Mouse (Mus musculus): Measurements from ENCODE around the gene Inpp5b. TPM values are rescaled to one million over a fixed set of nuclear protein-coding genes. Genes with fewer than 3 reads are reported as not detected.

Inpp5b gene
- total RNA-seq, 1 experiment from 2014 or later = 24.8 TPM

DNA sequence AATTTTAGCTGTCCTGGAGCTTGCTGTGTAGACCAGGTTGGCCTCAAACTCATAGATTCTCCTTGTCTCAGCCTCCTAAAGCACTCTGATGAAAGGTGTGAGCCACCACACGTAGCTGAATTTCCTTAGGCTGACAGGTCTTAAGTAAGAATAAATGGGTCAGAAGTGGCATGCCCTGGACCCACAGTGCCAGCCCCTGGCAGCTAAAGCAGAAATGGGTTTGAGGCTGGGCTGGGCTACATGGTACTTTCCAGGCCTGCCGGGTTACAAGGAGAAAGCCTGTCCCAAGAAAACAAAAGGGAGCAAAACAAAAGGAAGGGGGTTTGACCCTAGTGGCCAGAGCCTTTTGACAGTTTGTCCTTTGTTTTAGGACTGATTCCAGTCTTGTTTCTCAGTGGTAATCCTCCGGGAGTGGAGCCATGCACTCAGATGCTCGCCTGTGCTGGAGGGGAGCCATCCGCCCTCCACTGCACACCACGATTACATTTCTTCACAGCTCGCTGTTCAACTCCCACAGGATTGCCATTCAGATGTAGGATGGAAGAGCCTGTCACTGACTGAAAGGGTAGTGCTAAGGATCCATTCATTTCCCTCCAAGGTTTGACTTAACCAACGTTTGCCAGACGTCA, 69.8 kb downstream of the Inpp5b start:
- no peak for DNase-seq

GRCm38 (mm10) chr4:124815901-124816300, 74.3 kb downstream of the Inpp5b start:
- peak; percentile 26 for DNase-seq

DNA sequence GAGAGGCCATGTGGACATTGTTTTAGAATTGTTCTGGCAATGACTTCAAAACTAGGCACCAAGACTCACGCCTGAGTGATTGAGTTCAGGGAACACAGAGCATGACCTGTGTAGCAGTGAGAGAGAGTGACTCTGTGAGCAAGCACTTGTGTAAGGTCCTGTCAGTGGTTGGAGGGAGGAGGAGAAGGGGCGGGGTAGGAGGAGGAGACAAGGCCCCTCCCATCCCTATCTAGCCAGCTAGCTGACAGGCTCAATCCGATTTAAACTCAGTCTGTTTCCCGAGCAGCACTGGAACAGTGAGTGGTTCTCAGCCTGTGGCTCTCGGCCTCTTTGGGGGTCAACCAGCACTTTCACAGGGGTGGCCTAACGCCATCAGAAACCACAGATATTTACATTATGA, 76.2 kb downstream of the Inpp5b start:
- peak; percentile 52 for DNase-seq

DNA sequence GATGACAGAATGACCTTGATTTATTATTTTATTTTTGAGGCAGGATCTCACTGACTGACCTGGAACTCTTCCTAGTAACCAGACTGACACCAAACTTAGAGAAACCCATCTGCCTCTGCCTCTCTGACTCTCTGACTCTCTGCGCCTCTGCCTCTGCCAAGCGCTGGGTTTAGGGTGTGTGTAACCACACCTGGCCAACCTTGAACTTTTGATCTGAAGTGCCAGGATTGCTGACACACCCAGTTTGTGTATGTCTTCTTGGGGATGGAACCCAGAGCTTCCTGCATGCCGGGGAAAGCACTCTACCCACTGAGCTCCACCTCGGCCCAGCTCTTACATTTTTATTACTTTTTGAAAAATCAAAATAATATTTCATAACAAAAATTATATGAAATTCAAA, 77.2 kb downstream of the Inpp5b start:
- no peak for DNase-seq

DNA sequence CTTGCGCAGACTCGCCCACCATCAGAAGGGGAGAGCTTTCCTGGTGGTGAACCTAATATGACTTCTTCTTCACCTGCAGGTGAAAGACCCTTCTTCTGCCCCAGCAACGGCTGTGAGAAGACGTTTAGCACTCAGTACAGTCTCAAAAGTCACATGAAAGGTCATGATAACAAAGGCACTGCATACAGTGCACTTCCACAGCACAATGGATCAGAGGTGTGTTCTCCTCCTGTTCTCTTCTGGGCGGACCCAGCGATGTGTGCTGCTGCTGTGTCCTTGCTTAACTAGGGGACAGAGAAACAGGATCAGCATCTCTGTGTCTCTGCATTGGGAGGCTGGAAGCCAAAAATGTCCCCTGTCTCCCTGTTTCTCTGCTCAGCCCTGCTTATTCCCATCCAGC, 83.3 kb downstream of the Inpp5b start:
- no peak for DNase-seq

DNA sequence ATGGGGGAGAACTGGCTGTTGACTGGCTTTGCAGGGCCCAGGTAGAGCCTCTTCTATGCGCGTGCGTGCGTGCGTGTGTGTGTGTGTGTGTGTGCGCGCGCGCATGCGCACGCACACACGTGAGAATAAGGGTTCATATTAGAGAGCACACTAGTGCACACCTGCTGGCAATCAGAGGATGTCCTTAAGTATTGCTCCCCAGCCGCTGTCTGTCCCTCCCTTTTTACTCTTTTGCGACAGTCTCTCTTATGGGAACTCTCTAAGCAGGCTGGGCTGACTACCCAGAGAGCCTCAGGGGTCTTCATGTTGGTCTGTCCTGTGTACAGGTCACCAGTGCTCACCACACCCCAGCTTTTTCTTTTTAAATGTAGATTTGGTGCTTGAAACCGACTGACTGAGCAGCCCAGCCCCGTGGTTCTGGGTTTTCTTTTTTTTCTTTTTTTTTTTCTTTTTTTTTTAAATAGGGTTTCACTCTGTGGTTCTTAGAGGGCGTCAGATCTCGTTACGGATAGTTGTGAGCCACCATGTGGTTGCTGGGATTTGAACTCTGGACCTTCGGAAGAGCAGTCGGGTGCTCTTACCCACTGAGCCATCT, 83.8 kb downstream of the Inpp5b start:
- no peak for DNase-seq

GRCm38 (mm10) chr4:124829671-124830070, 88.0 kb downstream of the Inpp5b start:
- DNase-seq = no peak

DNA sequence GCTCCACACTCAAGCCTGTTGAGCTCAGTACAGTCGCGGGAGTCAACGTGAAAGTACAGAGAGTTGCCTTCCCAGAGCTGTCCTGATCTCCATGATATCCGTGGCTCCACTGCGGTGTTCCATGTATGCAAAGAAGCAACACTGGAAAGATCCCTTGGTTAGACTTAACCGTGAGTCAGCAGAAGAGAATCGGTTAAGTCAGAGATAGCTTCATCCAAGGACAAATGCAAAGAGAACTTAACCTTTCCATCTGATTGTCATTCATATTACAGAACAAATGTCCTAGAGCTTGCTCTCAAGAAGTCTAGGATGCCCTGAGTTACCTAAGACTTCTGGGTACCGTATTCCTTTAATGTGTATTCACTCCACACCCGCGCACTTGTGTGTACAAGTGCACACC, 91.1 kb downstream of the Inpp5b start:
- DNase-seq = no peak

- no peak for DNase-seq
These were observed 96.5 kb downstream of the Inpp5b start for GRCm38 (mm10) chr4:124838035-124838700.

DNA sequence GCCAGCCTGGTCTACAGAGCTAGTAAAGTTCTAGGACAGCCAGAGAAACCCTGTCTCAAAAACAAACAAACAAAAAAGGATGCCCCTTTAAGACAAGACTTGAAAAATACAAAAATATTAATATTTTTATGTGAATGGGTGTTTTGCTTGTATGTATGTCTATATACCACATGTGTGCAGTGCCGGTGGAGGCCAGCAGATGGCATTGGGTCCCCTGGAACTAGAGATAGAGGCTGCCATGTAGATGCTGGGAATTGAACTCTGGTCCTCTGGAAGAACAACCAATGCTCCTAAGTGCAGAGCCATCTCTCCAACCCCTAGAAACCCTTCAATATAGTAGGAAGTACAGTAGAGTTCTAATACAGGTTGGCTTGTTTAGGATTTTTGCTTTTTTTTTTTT, 99.3 kb downstream of the Inpp5b start:
- no peak for DNase-seq

DNA sequence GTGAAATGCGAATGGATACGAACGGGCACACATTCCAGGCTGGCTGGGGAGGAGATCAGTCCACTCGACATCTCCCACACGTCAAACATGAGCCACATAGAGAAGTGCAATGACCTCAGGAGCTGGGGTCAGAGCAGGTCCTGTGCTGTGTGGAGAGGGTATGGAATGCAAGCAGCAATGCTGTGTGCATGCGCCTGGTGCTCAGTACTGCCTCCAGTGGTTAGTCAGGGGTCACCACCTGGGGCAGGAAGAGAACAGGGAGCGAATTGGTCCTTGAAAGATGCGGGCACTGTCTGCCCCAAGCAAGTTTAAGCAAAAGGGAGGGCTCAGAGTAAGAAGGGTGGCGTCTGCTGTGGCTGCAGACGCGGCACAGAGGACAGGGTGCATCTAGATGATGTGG, 101.8 kb downstream of the Inpp5b start:
- peak; percentile 37 for DNase-seq

DNA sequence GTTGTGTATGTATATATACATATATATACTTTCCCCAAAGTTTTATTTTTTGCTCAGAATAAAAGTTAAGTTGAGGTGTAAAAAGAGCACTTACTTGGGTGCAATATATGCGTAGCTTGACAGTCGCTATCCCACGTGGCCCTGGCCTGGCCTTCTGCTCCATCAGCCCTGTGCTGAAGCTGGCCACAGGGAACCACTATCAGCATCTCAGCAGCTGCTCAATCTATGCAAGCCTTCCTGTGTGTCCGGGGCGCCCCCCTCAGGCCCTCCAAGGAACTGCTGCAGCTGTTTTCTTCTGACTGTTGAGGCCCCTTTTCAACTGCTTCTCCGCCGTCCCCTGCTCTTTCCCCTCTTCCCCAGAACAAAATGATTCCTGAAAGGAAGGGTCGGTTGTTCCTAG, 105.9 kb downstream of the Inpp5b start:
- DNase-seq = peak; percentile 81

DNA sequence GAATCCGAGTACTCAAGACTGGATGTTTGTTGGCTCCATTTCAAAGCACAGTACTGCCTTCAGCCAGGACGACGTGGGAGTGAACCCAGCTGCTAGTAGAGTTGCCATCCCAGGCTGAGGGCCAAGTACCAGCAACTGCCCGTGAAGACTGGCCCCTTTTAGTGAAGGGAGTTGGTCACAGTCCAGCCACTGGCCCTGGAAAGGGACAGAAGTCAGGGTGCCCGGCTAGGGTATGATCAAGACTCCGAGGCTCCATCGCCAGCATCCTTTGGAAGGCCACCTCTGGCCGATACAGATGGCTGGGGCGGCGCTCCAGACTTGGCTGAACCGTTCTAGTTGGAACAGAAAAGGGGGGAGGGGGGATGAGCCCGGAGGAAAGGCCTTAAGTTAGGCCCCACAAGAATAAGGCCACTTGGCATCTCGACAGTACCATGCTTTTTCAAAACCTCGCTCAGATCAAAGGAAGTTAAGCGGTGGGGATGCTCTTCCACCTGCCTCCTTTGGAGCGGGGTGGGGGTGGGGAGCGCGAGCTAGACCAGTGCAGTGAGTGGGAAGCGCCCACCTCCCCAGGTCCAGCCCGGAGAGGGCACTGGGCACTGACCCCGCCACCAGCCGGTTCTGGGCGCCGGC, 108.1 kb downstream of the Inpp5b start:
- peak; percentile 46 for DNase-seq

DNA sequence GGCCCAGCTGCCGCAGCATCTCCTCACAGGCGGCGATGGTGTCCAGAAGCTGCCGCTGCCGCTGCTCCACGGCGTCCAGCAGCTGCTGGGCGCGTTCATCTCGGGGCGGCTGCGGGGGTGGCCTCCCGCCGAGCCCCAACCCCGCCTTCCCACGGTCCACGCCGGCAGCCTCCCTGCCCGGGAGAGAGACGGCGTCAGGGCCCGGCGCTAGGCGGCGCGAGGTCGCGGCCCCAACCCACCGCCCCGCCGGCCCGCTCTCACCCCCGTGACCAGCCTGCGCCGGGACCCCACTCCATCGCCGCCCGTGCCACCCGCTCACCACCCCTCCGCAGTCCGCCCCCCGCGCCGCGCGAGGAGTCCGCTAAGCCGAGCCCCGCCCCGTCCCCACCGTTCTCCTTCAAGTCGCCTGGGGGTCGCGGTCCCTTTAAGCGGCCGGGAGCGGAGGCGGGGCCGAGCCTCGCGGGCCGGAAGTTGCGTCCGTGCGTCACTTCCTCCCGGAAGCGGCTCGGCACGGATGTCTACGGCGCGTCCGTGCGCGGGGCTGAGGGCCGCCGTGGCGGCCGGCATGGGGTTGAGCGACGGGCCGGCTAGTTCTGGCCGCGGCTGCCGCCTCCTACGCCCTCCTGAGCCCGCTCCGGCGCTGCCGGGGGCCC, 108.7 kb downstream of the Inpp5b start, which contains the start of gene Yrdc:
Yrdc (plus strand) TSS at position 419 of the 653 bp plus-strand sequence.
- DNase-seq = peak; percentile 94

Small RNA genes within 50 kb of the gene (microRNA-seq; reads per million reads assigned to microRNA genes)
- gene Gm24721 (0 reads per million in 2 experiments), gene Mir697 (0 reads per million in 2 experiments), gene Mir698 (0 to 0.71 reads per million in 2 experiments)

Other genes with a start within 250 kb of the Inpp5b start
- not detected in 2 replicates for gene 3100002H09Rik, start 131.0 kb upstream of the Inpp5b start, total RNA-seq (2021)
- not detected in 2 replicates for gene Pou3f1, start 85.0 kb upstream of the Inpp5b start, total RNA-seq (2021)
- gene Utp11, start 48.2 kb upstream of the Inpp5b start, total RNA-seq (2021) = 38.1 and 43.0 TPM in 2 replicates
- gene Fhl3, start 41.1 kb upstream of the Inpp5b start, total RNA-seq (2021) = 6.7 and 8.7 TPM in 2 replicates
- 40.2 and 46.8 TPM in 2 replicates for gene Sf3a3, start 27.1 kb upstream of the Inpp5b start, total RNA-seq (2021)
- gene Mtf1, start 60.3 kb downstream of the Inpp5b start, total RNA-seq (2021) = 20.4 and 22.5 TPM in 2 replicates
- 35.0 and 48.6 TPM in 2 replicates for gene Yrdc, start 108.8 kb downstream of the Inpp5b start, total RNA-seq (2021)
- gene 1110065P20Rik, start 109.3 kb downstream of the Inpp5b start, total RNA-seq (2021) = 41.9 and 43.9 TPM in 2 replicates
- 4.1 and 6.4 TPM in 2 replicates for gene Maneal, start 120.3 kb downstream of the Inpp5b start, total RNA-seq (2021)
- 2.0 and 3.8 TPM in 2 replicates for gene Epha10, start 139.0 kb downstream of the Inpp5b start, total RNA-seq (2021)
- gene 9930104L06Rik, start 195.2 kb downstream of the Inpp5b start, total RNA-seq (2021) = 17.5 and 18.0 TPM in 2 replicates
- 8.4 and 15.2 TPM in 2 replicates for gene Cdca8, start 197.5 kb downstream of the Inpp5b start, total RNA-seq (2021)
- gene Rspo1, start 244.6 kb downstream of the Inpp5b start, total RNA-seq (2021) = 2.3 and 3.3 TPM in 2 replicates

Data from adrenal gland, postnatal 25 days (tissue).